Mouse (Mus musculus): ENCODE data around the gene Lpgat1. TPM values are rescaled to one million over a fixed set of nuclear protein-coding genes. Genes with fewer than 3 reads are reported as not detected.

Gene Lpgat1
- total and polyA plus RNA-seq, 3 experiments = 15.3 to 40.0 (median 31.8) TPM

- Histone ChIP-seq H3K79me2 (replicated peaks; ENCODE audit: control insufficient read depth, extremely low read depth, insufficient read depth, poor library complexity, severe bottlenecking) (no peaks in the 10 kb centered on the region), H3K9me3 (replicated peaks; ENCODE audit: low read length) (peaks cover 4% of the 10 kb centered on the region), H3K36me3 (replicated peaks in 1 of 2; ENCODE audit: control insufficient read depth in 1 of 2, insufficient read depth in 1 of 2, low read length in 1 of 2) (no peaks in the 10 kb centered on the region), H3K4me2 (ENCODE audit: insufficient read depth, low read depth, poor library complexity, severe bottlenecking) (no peak overlapping the region), H3K27me3 (replicated peaks) (no peaks in the 10 kb centered on the region), H3K4me3 (replicated peaks in 1 of 3; ENCODE audit: low read depth in 2 of 3, low read length in 2 of 3, poor library complexity in 1 of 3) (no peak overlapping the region), H3K27ac (ENCODE audit: insufficient read depth, low read depth) (no peak overlapping the region), H3K4me1 (ENCODE audit: control insufficient read depth in 1 of 2, insufficient read depth in 2 of 2) (peaks cover 3 to 17% of the 10 kb centered on the region in 2 experiments; a peak in 3 of 4 replicates), H3K9ac (ENCODE audit: insufficient read depth, low read depth) (no peak overlapping the region)
- no peak for TF ChIP-seq MYC (IDR thresholded peaks at IDR 0.05; ENCODE audit: low read depth, low read length)
- no peak for TF ChIP-seq RCOR1 (conservative IDR thresholded peaks at IDR 0.05; ENCODE audit: low read depth, low read length)
- no peak for TF ChIP-seq PAX5 (IDR thresholded peaks at IDR 0.05; ENCODE audit: low read length)
- TF ChIP-seq MXI1 (IDR thresholded peaks at IDR 0.05; ENCODE audit: low read depth, low read length) = no peak
- no peak for TF ChIP-seq ZMIZ1 (IDR thresholded peaks at IDR 0.05; ENCODE audit: low read depth, low read length)
- no peak for TF ChIP-seq UBTF (IDR thresholded peaks at IDR 0.05; ENCODE audit: low read depth, low read length)
- no peak for TF ChIP-seq ELF1 (IDR thresholded peaks at IDR 0.05; ENCODE audit: low read depth, low read length)
- no peak for TF ChIP-seq HCFC1 (IDR thresholded peaks at IDR 0.05; ENCODE audit: low read depth, low read length)
- in situ Hi-C loops (cut with MboI; ENCODE audit: low pct_ligation_motif_present, low pct_unique_long_range_greater_than_20kb, low sequenced_read_pairs) = no loop called here
- no peak for DNase-seq (ENCODE audit: extremely low read depth)
- dilution Hi-C loops (cut with MboI; ENCODE audit: extremely low pct_ligation_motif_present, extremely low pct_unique_long_range_greater_than_20kb, low sequenced_read_pairs) = no loop called here
These were observed 75.4 kb downstream of the Lpgat1 start for GRCm38 (mm10) chr1:191792991-191793390.

- TF ChIP-seq RCOR1 (conservative IDR thresholded peaks at IDR 0.05; ENCODE audit: low read depth, low read length) (no peak), ZKSCAN1 (IDR thresholded peaks at IDR 0.05; ENCODE audit: borderline replicate concordance, low read depth, low read length) (no peak), ETS1 (conservative IDR thresholded peaks at IDR 0.05; ENCODE audit: low read depth, low read length) (no peak), CHD1 (IDR thresholded peaks at IDR 0.05; ENCODE audit: low read depth, low read length) (no peak), POLR2AphosphoS2 (IDR thresholded peaks at IDR 0.05; ENCODE audit: low read depth, low read length) (no peak), SMC3 (IDR thresholded peaks at IDR 0.05; ENCODE audit: low read depth, low read length) (no peak), PAX5 (IDR thresholded peaks at IDR 0.05; ENCODE audit: low read length) (no peak), MAFK (IDR thresholded peaks at IDR 0.05; ENCODE audit: insufficient replicate concordance, low read length) (no peak), RAD21 (IDR thresholded peaks at IDR 0.05; ENCODE audit: low read depth, low read length) (no peak), MAX (IDR thresholded peaks at IDR 0.05; ENCODE audit: low read length) (no peak), USF1 (IDR thresholded peaks at IDR 0.05; ENCODE audit: low read depth, low read length) (no peak), UBTF (IDR thresholded peaks at IDR 0.05; ENCODE audit: low read depth, low read length) (no peak), NELFE (IDR thresholded peaks at IDR 0.05; ENCODE audit: low read depth, low read length) (no peak), TCF12 (IDR thresholded peaks at IDR 0.05; ENCODE audit: low read depth, low read length) (no peak), POLR2A (IDR thresholded peaks at IDR 0.05; ENCODE audit: low read depth, low read length) (no peak), JUND (conservative IDR thresholded peaks at IDR 0.05; ENCODE audit: low read depth, low read length) (no peak), MXI1 (IDR thresholded peaks at IDR 0.05; ENCODE audit: low read depth, low read length) (no peak), ZC3H11A (IDR thresholded peaks at IDR 0.05; ENCODE audit: low read depth, low read length) (no peak), CTCF (conservative IDR thresholded peaks at IDR 0.05 in 1 of 2, IDR thresholded peaks at IDR 0.05 in 1 of 2; ENCODE audit: low read depth in 2 of 2, low read length in 2 of 2) (no peak)
- in situ Hi-C loops (cut with MboI; ENCODE audit: low pct_ligation_motif_present, low pct_unique_long_range_greater_than_20kb, low sequenced_read_pairs) = no loop called here
These were observed 76.4 kb downstream of the Lpgat1 start for GRCm38 (mm10) chr1:191793888-191794532.

More at GRCm38 (mm10) chr1:191793888-191794532, 76.4 kb downstream of the Lpgat1 start:
- Histone ChIP-seq H3K9me3 (replicated peaks; ENCODE audit: low read length) (peaks cover 8% of the 10 kb centered on the region), H3K79me2 (replicated peaks; ENCODE audit: control insufficient read depth, extremely low read depth, insufficient read depth, poor library complexity, severe bottlenecking) (no peaks in the 10 kb centered on the region), H3K4me2 (ENCODE audit: insufficient read depth, low read depth, poor library complexity, severe bottlenecking) (no peak overlapping the region), H3K4me1 (ENCODE audit: control insufficient read depth in 1 of 2, insufficient read depth in 2 of 2) (peaks cover 3 to 13% of the 10 kb centered on the region in 2 experiments; a peak in 3 of 4 replicates), H3K36me3 (replicated peaks in 1 of 2; ENCODE audit: control insufficient read depth in 1 of 2, insufficient read depth in 1 of 2, low read length in 1 of 2) (no peaks in the 10 kb centered on the region), H3K9ac (ENCODE audit: insufficient read depth, low read depth) (no peak overlapping the region), H3K4me3 (replicated peaks in 1 of 3; ENCODE audit: low read depth in 2 of 3, low read length in 2 of 3, poor library complexity in 1 of 3) (no peak overlapping the region), H3K27ac (ENCODE audit: insufficient read depth, low read depth) (no peak overlapping the region), H3K27me3 (replicated peaks) (no peaks in the 10 kb centered on the region)
- dilution Hi-C loops (cut with MboI; ENCODE audit: extremely low pct_ligation_motif_present, extremely low pct_unique_long_range_greater_than_20kb, low sequenced_read_pairs) = no loop called here
- no peak for DNase-seq (ENCODE audit: extremely low read depth)

All from CH12.LX (cell line).